Mouse (Mus musculus): ENCODE data around the gene Stim1.

The Stim1 gene

GRCm38 (mm10) chr7:102249531-102249895 lies 18.1 kb upstream of the Stim1 start:
- in situ Hi-C loops (cut with MboI, MseI): no loop called here

- in situ Hi-C loops (cut with MboI, MseI): no loop called here
Observed at GRCm38 (mm10) chr7:102249896-102250630, 17.5 kb upstream of the Stim1 start.

- in situ Hi-C loops (cut with MboI, MseI): no loop called here
Observed at GRCm38 (mm10) chr7:102250631-102251214, 16.9 kb upstream of the Stim1 start.

GRCm38 (mm10) chr7:102253631-102254030 lies 14.0 kb upstream of the Stim1 start:
- in situ Hi-C loops (cut with MboI, MseI): no loop called here

- in situ Hi-C loops (cut with MboI, MseI): no loop called here
Observed at GRCm38 (mm10) chr7:102255954-102256353, 11.7 kb upstream of the Stim1 start, which contains the start of gene Rhog. TSS of gene Rhog (minus strand) at chr7:102256054.

- in situ Hi-C loops (cut with MboI, MseI): no loop called here
Observed at GRCm38 (mm10) chr7:102256636-102257035, 11.0 kb upstream of the Stim1 start.

- in situ Hi-C loops (cut with MboI, MseI): no loop called here
Observed at GRCm38 (mm10) chr7:102258189-102258588, 9.4 kb upstream of the Stim1 start.

- in situ Hi-C loops (cut with MboI, MseI): no loop called here
Observed at GRCm38 (mm10) chr7:102258753-102259152, 8.9 kb upstream of the Stim1 start.

- in situ Hi-C loops (cut with MboI, MseI): no loop called here
Observed at GRCm38 (mm10) chr7:102259716-102260479, 7.7 kb upstream of the Stim1 start.

- in situ Hi-C loops (cut with MboI, MseI): no loop called here
Observed at GRCm38 (mm10) chr7:102260518-102260917, 7.1 kb upstream of the Stim1 start.

- in situ Hi-C loops (cut with MboI, MseI): no loop called here
Observed at GRCm38 (mm10) chr7:102263020-102263419, 4.6 kb upstream of the Stim1 start.

- in situ Hi-C loops (cut with MboI, MseI): loop anchor here (5.0 kb wide), 2 partner anchors 61 to 156 kb away; no protein-coding TSS in a partner anchor
Observed at GRCm38 (mm10) chr7:102266021-102266400, 1.6 kb upstream of the Stim1 start.

- in situ Hi-C loops (cut with MboI, MseI): loop anchor here (5.0 kb wide), 2 partner anchors 61 to 156 kb away; no protein-coding TSS in a partner anchor
Observed at GRCm38 (mm10) chr7:102266401-102267042, 1.1 kb upstream of the Stim1 start.

- in situ Hi-C loops (cut with MboI, MseI): loop anchor here (5.0 kb wide), 2 partner anchors 60 to 155 kb away; no protein-coding TSS in a partner anchor
Observed at GRCm38 (mm10) chr7:102267113-102267579, 460 bp upstream of the Stim1 start.

- in situ Hi-C loops (cut with MboI, MseI): loop anchor here (5.0 kb wide), 2 partner anchors 59 to 154 kb away; no protein-coding TSS in a partner anchor
Observed at GRCm38 (mm10) chr7:102268395-102268748, 766 bp downstream of the Stim1 start.

GRCm38 (mm10) chr7:102272422-102272948 lies 4.9 kb downstream of the Stim1 start:
- in situ Hi-C loops (cut with MboI, MseI): no loop called here

- in situ Hi-C loops (cut with MboI, MseI): no loop called here
Observed at GRCm38 (mm10) chr7:102281403-102281802, 13.8 kb downstream of the Stim1 start.

GRCm38 (mm10) chr7:102282261-102282660 lies 14.7 kb downstream of the Stim1 start:
- in situ Hi-C loops (cut with MboI, MseI): no loop called here

GRCm38 (mm10) chr7:102289466-102289865 lies 21.9 kb downstream of the Stim1 start:
- in situ Hi-C loops (cut with MboI, MseI): no loop called here

- in situ Hi-C loops (cut with MboI, MseI): no loop called here
Observed at GRCm38 (mm10) chr7:102292228-102292627, 24.6 kb downstream of the Stim1 start.

GRCm38 (mm10) chr7:102293234-102293633 lies 25.6 kb downstream of the Stim1 start:
- in situ Hi-C loops (cut with MboI, MseI): no loop called here
